Mouse (Mus musculus) ES-Bruce4 (cell line): ENCODE measurements around the gene Atpaf2. TPM values are rescaled to one million over a fixed set of nuclear protein-coding genes. Genes with fewer than 3 reads are reported as not detected.

Source experiments
- H3K27ac ChIP-seq: 2 replicates; pipeline ENCODE4 v1.5.1; 2012; ENCODE audit warnings: low read length, inconsistent platforms; ENCODE audit not compliant: insufficient read depth
- H3K27me3 ChIP-seq: 2 replicates; pipeline ENCODE4 v1.6.1; 2012; ENCODE audit warnings: mild to moderate bottlenecking, low read length, inconsistent platforms; ENCODE audit not compliant: control insufficient read depth, poor library complexity, insufficient read depth, severe bottlenecking
- H3K36me3 ChIP-seq: 2 replicates; pipeline ENCODE4 v1.6.1; 2012; ENCODE audit warnings: inconsistent platforms, mild to moderate bottlenecking, low read length, moderate library complexity; ENCODE audit not compliant: control insufficient read depth, poor library complexity, insufficient read depth, severe bottlenecking
- H3K4me1 ChIP-seq: one replicate; pipeline ENCODE4 v1.8.1; 2011; ENCODE audit warnings: low read length; ENCODE audit not compliant: control insufficient read depth, insufficient read depth
- H3K4me3 ChIP-seq: 2 replicates; pipeline ENCODE4 v1.5.1; 2011; ENCODE audit warnings: low read depth, mild to moderate bottlenecking, low read length
- H3K9ac ChIP-seq: 2 replicates; pipeline ENCODE4 v1.6.1; 2012; ENCODE audit warnings: low read depth, mild to moderate bottlenecking, inconsistent platforms; ENCODE audit not compliant: poor library complexity, severe bottlenecking
- H3K9me3 ChIP-seq: replicated peaks from 2 replicates; pipeline ENCODE4 v1.6.1; 2012; ENCODE audit warnings: mild to moderate bottlenecking, low read length, inconsistent platforms; ENCODE audit not compliant: control insufficient read depth, poor library complexity, insufficient read depth, severe bottlenecking
- CTCF ChIP-seq: IDR thresholded peaks from one replicate; pipeline ENCODE4 v1.8.1; 2011; ENCODE audit warnings: low read depth, low read length
- EP300 ChIP-seq: IDR thresholded peaks from 2 replicates; pipeline ENCODE4 v1.6.1; 2011; ENCODE audit warnings: low read depth, low read length; ENCODE audit not compliant: insufficient read depth
- POLR2A ChIP-seq: IDR thresholded peaks from one replicate; pipeline ENCODE4 v1.8.1; 2011; ENCODE audit warnings: low read length; ENCODE audit not compliant: insufficient read depth
- polyA plus RNA-seq: library from polyadenylated mRNA; stranded (reverse); fragments of >200 nt; gene quantifications from 2 replicates; pipeline ENCODE4 v1.2.4, GENCODE M21; 2011; ENCODE audit warnings: low read depth; ENCODE audit not compliant: missing spikeins, insufficient read depth, insufficient read length

Gene Atpaf2
- polyA plus RNA-seq, 1 experiment: 28.2 TPM

DNA sequence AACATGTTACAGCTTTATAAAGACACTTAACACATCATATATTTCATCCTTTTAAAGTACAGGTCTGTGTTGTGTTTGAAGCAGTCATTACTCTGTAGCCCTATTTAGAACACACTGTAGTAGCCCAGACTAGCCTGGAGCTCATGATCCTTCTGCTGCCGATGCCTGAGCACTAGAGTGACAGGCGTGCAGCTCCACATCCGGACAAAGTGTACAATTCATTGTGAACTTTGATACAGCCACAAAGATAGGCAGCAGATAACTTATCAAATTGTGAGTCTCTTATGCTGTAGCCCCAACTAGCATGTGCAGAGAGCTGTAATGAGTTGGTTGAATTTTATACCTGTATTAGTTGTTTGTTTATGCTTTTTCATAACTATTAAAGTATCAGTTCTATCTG lies 9.4 kb upstream of the Atpaf2 start:
- Histone ChIP-seq H3K9me3 (no peaks in the 10 kb centered on the region), H3K27ac (no peak overlapping the region), H3K9ac (no peak overlapping the region), H3K36me3 (peaks cover 22% of the 10 kb centered on the region), H3K4me1 (no peaks in the 10 kb centered on the region), H3K27me3 (no peaks in the 10 kb centered on the region), H3K4me3 (no peak overlapping the region)
- TF ChIP-seq EP300: no peak
- TF ChIP-seq POLR2A: no peak
- no peak for TF ChIP-seq CTCF

DNA sequence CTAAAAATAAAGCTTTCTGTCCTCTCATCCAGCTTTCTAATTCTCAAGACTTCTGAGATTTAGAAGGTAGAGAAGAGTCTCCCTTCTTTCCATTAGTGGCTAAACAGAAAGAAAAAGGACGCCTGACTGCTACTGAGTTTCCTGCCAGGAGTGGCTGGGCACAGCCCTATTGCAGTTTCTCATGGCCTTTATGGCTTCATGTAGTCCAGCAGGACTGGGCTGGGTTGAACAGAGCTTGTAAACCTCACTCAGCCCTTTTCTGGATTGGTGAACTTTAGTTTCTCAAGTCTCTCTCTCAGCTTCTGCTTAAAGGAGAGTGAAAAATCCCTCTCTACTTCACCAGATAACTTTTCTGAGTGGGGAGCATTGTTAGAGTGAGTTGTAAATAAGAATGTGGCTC lies 8.2 kb upstream of the Atpaf2 start:
- Histone ChIP-seq H3K9ac (no peak overlapping the region), H3K4me1 (no peaks in the 10 kb centered on the region), H3K9me3 (no peaks in the 10 kb centered on the region), H3K27ac (no peak overlapping the region), H3K36me3 (peaks cover 17% of the 10 kb centered on the region), H3K4me3 (no peak overlapping the region), H3K27me3 (no peaks in the 10 kb centered on the region)
- TF ChIP-seq CTCF: no peak
- TF ChIP-seq EP300: no peak
- no peak for TF ChIP-seq POLR2A

DNA sequence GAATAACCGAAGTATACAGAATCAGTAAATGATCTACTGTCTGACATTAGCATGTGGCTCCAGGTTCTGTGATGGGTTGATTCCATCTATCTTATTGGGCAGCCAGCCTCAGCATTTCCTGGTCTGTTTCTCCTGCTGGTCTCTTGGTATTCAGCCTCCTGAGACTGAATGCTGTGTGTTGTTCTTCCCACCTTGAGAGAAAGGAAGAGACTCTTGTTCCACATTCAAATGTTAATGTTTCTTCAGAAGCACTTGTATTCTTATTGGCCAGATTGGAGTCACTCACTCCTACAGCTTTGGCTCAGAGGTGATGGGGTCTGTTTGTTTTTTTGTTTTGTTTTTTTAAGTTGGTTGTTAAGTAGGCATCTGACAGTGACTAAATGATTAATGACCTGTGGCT lies 4.7 kb upstream of the Atpaf2 start:
- no peaks in the 10 kb centered on the region for H3K27me3 ChIP-seq

DNA sequence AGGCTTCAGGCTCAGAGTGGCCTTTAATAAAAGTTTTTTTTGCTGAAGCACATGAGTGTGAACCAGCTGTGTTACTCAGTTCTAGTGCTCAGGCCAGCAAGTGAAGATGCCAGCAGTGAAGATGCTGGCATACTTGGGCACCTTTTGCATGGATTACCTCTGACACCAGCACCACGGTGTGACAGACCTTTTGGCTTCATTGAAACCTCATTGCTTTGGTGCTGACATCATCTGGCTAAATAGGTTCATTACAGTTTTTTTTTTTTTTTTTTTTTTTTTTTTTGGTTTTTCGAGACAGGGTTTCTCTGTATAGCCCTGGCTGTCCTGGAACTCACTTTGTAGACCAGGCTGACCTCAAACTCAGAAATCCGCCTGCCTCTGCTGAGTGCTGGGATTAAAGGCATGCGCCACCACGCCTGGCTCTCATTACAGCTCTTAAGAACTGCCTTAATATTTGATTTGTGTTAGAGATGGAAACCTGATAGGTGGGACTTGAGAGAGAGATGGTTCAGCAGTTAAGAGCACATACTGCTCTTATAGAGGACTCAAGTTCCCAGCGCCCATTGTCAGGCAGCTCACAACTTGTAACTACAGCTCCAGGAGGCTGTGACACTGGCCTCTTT lies 3.9 kb upstream of the Atpaf2 start:
- Histone ChIP-seq H3K4me3 (no peak overlapping the region), H3K27me3 (no peaks in the 10 kb centered on the region), H3K9me3 (no peaks in the 10 kb centered on the region), H3K4me1 (no peaks in the 10 kb centered on the region), H3K36me3 (peaks cover 17% of the 10 kb centered on the region), H3K9ac (no peak overlapping the region), H3K27ac (peak overlapping the region; percentile 13; the same call in 1 of the 2 replicates)
- TF ChIP-seq CTCF: no peak
- no peak for TF ChIP-seq EP300
- no peak for TF ChIP-seq POLR2A

More for the DNA sequence above, 4.7 kb upstream of the Atpaf2 start:
- Histone ChIP-seq H3K9me3 (no peaks in the 10 kb centered on the region), H3K36me3 (peaks cover 17% of the 10 kb centered on the region), H3K27ac (peak overlapping the region; percentile 70), H3K4me1 (no peaks in the 10 kb centered on the region), H3K9ac (no peak overlapping the region), H3K4me3 (no peak overlapping the region)
- TF ChIP-seq EP300 (no peak), POLR2A (no peak), CTCF (no peak)

DNA sequence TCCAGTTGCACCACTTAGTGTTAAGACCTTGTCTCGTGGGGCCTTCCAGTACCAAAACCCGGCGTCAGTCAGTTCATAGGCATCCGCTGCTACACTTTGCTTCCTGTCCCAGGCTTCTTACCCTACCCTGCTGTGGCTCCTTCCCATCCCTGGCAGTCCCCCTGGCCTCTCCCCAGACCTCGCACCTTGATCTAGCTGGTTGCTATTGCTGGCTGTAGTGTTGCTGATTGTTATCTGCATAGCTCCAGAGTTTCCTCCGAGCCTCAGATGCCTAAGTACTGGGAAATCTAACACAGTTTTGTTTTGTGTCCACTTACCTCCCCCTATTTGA lies 181 bp upstream of the Atpaf2 start:
- H3K4me1 ChIP-seq: no peaks in the 10 kb centered on the region
- TF ChIP-seq CTCF: no peak
- no peak for TF ChIP-seq EP300
- no peak for TF ChIP-seq POLR2A
- H3K27ac ChIP-seq: no peak overlapping the region

DNA sequence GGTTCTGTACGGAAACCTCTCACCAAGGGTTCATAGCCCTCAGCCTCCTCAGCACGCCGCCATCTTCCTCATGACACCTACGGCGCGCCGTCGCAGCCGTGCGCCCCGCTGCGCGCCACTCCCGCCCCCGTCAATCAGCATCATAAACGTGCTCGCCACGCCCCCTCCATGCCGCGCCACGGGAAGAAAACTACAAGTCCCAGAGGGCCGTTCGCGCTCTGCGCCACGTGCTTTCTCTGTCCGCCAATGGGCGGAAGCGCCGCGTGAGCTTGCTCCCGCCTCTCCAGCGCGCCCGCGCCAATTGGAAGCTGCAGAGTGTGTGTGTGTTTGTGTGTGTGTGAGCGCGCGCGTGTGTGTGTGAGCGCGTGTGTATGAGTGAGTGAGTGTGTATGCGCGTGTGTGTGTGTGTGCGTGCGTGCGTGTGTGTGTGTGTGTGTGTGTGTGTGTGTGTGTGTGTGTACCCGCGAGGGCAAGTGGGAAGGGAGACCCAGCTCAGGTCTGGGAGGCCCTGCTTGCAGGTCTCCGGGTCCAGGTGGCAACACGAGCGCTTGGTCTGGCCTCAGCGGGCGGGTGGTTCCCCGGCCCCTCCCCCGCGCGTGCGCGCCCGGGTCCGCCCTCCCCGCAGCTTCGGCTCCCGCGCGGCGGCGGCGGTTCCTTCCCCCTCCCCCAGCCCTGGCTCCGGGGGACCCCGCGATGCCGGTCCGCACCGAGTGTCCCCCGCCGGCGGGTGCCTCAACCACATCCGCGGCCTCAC lies 1.1 kb downstream of the Atpaf2 start, which contains the start of gene Gid4:
Gene Gid4 (plus strand): TSS at position 183 of the 754 bp plus-strand sequence.
- no peaks in the 10 kb centered on the region for H3K36me3 ChIP-seq
- no peaks in the 10 kb centered on the region for H3K27me3 ChIP-seq
- peak within 1 kb of the TSS; percentile 47; the same call in 1 of the 2 replicates for H3K27ac ChIP-seq
- H3K9ac ChIP-seq: peak within 1 kb of the TSS; percentile 86
- H3K9me3 ChIP-seq: no peaks in the 10 kb centered on the region
- H3K4me3 ChIP-seq: peak within 1 kb of the TSS; percentile 91
- H3K4me1 ChIP-seq: no peaks in the 10 kb centered on the region
- TF ChIP-seq CTCF (no peak), EP300 (peak; percentile 9; the same call in 1 of the 2 replicates), POLR2A (peak; percentile 71)

More for the DNA sequence above, 181 bp upstream of the Atpaf2 start:
- Histone ChIP-seq H3K36me3 (no peaks in the 10 kb centered on the region), H3K9me3 (no peaks in the 10 kb centered on the region), H3K4me3 (peak overlapping the region; percentile 91), H3K27me3 (no peaks in the 10 kb centered on the region), H3K9ac (peak overlapping the region; percentile 86)
